Mouse (Mus musculus) limb, embryonic 10.5 days (tissue): ENCODE results near the gene Adig. TPM values are rescaled to one million over a fixed set of nuclear protein-coding genes. Genes with fewer than 3 reads are reported as not detected.

Experiments used
- DNase-seq: peaks from one replicate; pipeline ENCODE4 v3.0.0-alpha.2; 2017; ENCODE audit warnings: low spot score
- H3K27ac ChIP-seq: fragments of 300-500 bp; sonication (generic); 2 replicates; pipeline ENCODE4 v1.5.1; 2016; ENCODE audit warnings: mild to moderate bottlenecking
- H3K27me3 ChIP-seq: fragments of 300-500 bp; sonication (generic); 2 replicates; pipeline ENCODE4 v1.6.1; 2016; ENCODE audit warnings: low read depth, mild to moderate bottlenecking; ENCODE audit not compliant: poor library complexity, severe bottlenecking
- H3K36me3 ChIP-seq: fragments of 300-500 bp; sonication (generic); 2 replicates; pipeline ENCODE4 v1.6.1; 2016; ENCODE audit warnings: mild to moderate bottlenecking, moderate library complexity
- H3K4me1 ChIP-seq: fragments of 300-500 bp; sonication (generic); 2 replicates; pipeline ENCODE4 v1.6.1; 2016
- H3K4me3 ChIP-seq: fragments of 300-500 bp; sonication (generic); 2 replicates; pipeline ENCODE4 v1.5.1; 2016; ENCODE audit warnings: mild to moderate bottlenecking, moderate library complexity
- H3K9me3 ChIP-seq: fragments of 300-500 bp; sonication (generic); replicated peaks from 2 replicates; pipeline ENCODE4 v1.6.1; 2016; ENCODE audit warnings: mild to moderate bottlenecking
- WGBS: fragments of 180-500 bp; shearing (Covaris S2); methylation state at CpG from one replicate; pipeline ENCODE4 v1.1.7; 2016; 5-methylcytosine and 5-hydroxymethylcytosine counted together
- polyA plus RNA-seq: library from polyadenylated mRNA; unstranded; fragments of >200 nt; fragmentation: Nextera tagmentation; extraction: Ambion mirVana; gene quantifications from 2 replicates; pipeline ENCODE4 v1.2.1, GENCODE M21; 2016

The Adig gene
- polyA plus RNA-seq, 1 experiment from 2014 or later = not detected

DNA sequence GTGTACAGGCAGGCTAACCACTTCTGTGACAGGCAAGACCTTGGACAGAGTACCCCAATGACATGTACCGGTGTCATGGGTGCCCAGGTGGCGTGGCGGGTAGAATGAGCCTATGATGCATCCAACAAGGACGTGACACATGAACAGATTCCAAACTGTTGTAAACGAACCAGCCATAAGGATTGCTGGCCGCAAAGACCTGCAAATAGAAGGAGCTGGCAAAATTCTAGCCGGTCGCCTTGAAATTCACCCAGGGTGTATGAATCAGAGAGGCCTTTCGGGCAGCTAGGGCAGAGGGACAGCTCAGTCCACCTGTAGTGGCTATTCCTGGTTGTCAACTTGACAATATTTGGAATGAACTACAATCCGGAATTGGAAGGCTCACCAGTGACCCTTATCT, 52.0 kb downstream of the Adig start:
- Histone ChIP-seq H3K9me3 (no peaks in the 10 kb centered on the region), H3K4me3 (no peak overlapping the region), H3K27ac (no peak overlapping the region), H3K4me1 (peaks cover 11% of the 10 kb centered on the region; the same call in 1 of the 2 replicates), H3K27me3 (peaks cover 72% of the 10 kb centered on the region), H3K36me3 (no peaks in the 10 kb centered on the region)
- WGBS = 10% methylated on average over 10 of the region's 10 CpGs
- no peak for DNase-seq

- Histone ChIP-seq H3K4me1 (peaks cover 11% of the 10 kb centered on the region; the same call in 1 of the 2 replicates), H3K9me3 (no peaks in the 10 kb centered on the region), H3K27me3 (peaks cover 65% of the 10 kb centered on the region), H3K36me3 (no peaks in the 10 kb centered on the region), H3K27ac (no peak overlapping the region), H3K4me3 (peak overlapping the region; percentile 24; the same call in 1 of the 2 replicates)
- no peak for DNase-seq
- WGBS = 1% methylated on average over 7 of the region's 7 CpGs
These were observed 52.8 kb downstream of the Adig start for GRCm38 (mm10) chr2:158555252-158555651.

- no peak overlapping the region for H3K27ac ChIP-seq
- no peaks in the 10 kb centered on the region for H3K9me3 ChIP-seq
- no peaks in the 10 kb centered on the region for H3K36me3 ChIP-seq
- H3K27me3 ChIP-seq = peaks cover 59% of the 10 kb centered on the region
- peaks cover 11% of the 10 kb centered on the region; the same call in 1 of the 2 replicates for H3K4me1 ChIP-seq
- peak overlapping the region; percentile 24 for H3K4me3 ChIP-seq
- WGBS = 2% methylated on average over 8 of the region's 8 CpGs
- no peak for DNase-seq
These were observed 53.4 kb downstream of the Adig start for GRCm38 (mm10) chr2:158555812-158556211.

- Histone ChIP-seq H3K27me3 (peaks cover 56% of the 10 kb centered on the region), H3K27ac (no peak overlapping the region), H3K36me3 (no peaks in the 10 kb centered on the region), H3K4me3 (peak overlapping the region; percentile 24), H3K4me1 (peaks cover 14% of the 10 kb centered on the region), H3K9me3 (no peaks in the 10 kb centered on the region)
- under 1% methylated on average over 20 of the region's 20 CpGs for WGBS
- DNase-seq = peak; percentile 84
These were observed 53.8 kb downstream of the Adig start for GRCm38 (mm10) chr2:158556225-158556624.

- H3K4me1 ChIP-seq = peaks cover 14% of the 10 kb centered on the region
- no peak overlapping the region for H3K4me3 ChIP-seq
- 9% methylated on average over 5 of the region's 5 CpGs for WGBS
- no peak overlapping the region for H3K27ac ChIP-seq
- H3K36me3 ChIP-seq = no peaks in the 10 kb centered on the region
- no peaks in the 10 kb centered on the region for H3K9me3 ChIP-seq
- peaks cover 53% of the 10 kb centered on the region for H3K27me3 ChIP-seq
- DNase-seq = no peak
These were observed 54.3 kb downstream of the Adig start for GRCm38 (mm10) chr2:158556750-158557149.

Other genes starting within 250 kb of the Adig start
- not detected in 2 replicates for gene Bpi, start 244.5 kb upstream of the Adig start, polyA plus RNA-seq
- gene Lbp, start 196.1 kb upstream of the Adig start, polyA plus RNA-seq = 1.9 and 3.9 TPM in 2 replicates
- 7.0 TPM in 2 replicates for gene Snhg11, start 127.0 kb upstream of the Adig start, polyA plus RNA-seq
- gene Ralgapb, start 92.8 kb upstream of the Adig start, polyA plus RNA-seq = 10.7 and 12.6 TPM in 2 replicates
- 0.16 TPM in 1 of 2 replicates, not detected in the other for gene Arhgap40, start 10.2 kb downstream of the Adig start, polyA plus RNA-seq
- gene Slc32a1, start 108.2 kb downstream of the Adig start, polyA plus RNA-seq = not detected in 2 replicates
- 13.8 and 16.2 TPM in 2 replicates for gene Actr5, start 122.3 kb downstream of the Adig start, polyA plus RNA-seq
- gene Ppp1r16b, start 162.8 kb downstream of the Adig start, polyA plus RNA-seq = 4.4 TPM in 2 replicates